Mouse (Mus musculus): Measurements from ENCODE around the gene Grik4.

Gene Grik4

DNA sequence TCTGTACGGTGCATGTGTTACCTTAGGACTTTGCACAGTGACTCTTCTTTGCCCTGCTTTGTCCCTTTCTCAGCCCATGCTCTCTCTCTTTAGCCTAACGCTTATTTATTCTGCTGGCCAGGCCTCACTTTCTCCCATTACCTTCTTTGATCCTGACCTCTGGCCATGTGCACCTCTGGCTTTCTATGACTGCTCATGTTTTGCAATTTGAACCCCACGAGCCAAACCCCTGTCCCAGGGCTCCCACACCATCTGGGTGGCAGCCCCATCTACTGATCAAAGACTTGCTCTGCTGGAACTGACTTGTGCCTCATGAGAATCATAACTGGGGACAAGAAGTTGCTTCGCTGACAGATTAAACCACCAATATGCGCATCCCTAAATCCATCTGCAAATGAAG lies 294.4 kb downstream of the Grik4 start:
- no peak for DNase-seq

DNA sequence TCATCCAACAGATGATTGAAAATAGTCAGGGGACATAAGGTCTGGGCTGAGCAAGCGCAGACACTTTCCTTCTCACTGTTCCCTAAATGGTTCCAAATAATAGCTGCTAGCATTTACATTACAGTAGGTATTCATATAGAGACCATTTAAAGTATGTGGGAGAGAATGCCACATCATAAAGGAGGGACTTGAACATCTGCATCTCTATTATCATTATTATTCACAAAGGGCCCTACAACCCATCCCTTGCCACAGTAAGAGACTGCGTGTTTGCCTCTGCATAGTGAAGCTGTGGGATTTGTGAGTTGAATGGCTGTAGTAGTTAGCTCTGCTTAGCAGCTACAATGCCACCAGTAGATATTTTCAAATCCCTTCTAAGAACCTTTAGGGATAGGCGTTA lies 296.2 kb downstream of the Grik4 start:
- no peak for DNase-seq

DNA sequence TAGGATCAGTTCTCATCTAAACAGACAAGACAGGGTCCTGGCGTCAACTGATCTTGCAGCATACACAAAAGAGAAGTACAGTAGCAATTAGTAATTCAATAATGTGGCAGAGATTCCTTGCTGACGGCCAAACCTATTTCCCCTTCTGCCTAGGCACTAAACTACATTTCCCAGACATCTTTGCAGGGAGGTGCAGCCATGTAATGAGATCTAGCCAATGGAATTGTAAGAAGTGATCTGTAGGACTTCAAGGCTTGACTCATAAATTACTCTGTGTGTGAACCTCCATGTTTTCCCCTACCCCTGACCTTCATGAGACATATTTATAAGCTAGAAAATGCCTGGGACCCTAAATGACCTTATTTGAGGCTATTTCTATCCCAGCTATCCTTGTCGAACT lies 296.7 kb downstream of the Grik4 start:
- DNase-seq = no peak

DNA sequence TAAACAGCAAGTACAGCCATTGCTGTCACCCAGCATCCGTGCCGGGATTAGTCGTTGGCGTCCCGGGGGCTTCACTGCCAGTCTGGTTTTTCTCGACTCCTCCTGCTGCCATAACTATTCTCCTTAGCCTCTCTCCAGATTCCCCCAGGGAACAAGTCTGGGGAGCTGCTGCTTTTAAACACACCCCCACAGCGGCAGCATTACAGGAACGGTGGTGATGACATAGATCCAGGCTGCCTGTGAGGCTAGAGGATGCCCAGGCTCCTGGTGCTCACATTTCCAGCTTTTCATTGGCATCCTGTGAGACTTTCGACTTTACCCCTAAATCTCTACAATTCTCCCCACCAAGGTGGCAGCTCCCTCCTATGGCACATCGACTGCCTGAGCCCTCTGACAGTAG lies 297.5 kb downstream of the Grik4 start:
- no peak for DNase-seq

DNA sequence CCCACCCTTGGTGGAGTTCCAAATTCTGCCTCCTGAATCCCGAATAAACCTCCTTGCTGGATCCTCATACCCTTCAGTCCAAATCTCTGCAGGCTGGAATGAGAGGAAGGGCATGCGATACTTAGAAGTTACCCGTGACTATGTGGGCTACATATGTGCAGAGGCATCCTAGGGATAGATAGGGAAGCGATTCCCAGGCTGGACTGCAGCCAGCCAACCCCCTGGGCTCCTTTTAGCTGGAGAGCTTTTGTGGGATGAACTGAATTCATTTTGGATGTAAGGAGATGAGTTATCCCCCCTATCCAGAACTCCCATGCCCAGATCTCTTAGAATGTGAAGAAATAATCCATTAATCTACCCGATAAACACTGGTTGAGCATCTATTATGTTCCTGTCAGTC lies 299.1 kb downstream of the Grik4 start:
- DNase-seq = no peak

DNA sequence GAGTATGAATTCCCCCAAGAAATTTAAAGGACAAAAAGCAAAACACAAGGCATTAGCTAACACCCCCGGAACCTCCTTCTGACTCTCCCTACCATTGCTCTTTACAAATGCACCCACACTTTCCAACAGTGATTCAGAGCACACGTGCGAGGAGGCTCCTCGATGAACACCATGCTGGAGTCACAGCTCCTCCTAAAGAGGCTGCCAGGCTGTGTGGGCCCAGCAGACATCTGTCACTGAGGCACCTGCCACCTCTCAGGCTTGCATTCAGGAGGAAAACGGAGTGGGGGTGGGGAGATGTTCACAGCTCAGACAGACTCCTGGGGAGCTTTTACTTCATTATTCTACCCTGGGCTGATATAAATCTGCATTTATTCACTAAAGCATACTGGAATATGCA lies 301.5 kb downstream of the Grik4 start:
- no peak for DNase-seq

DNA sequence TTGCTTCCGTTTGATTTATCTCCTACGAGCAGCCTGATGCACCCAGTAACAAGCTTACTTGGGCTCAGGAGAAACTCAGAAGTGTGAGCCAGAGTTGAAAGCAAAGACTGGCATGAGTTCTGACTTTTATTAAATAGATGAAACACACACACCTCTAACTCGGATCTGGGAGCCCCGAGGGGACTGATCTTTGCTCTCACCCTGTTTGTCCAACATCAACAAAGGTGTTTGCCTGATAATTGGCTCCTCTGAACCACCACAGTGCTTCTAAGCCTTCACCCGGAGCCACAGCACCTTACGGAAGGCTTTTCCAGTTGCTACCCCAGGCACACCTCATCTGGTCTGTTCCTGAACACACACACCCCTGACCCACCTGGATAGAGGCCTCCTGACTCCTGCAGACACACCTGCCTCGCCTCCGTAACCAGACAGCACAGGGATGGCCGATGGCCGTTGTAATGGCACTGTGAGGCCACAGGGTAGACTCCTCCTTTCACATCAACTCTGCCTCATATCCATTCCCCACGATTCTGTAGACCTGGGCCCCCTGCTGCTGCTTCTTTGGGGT lies 302.7 kb downstream of the Grik4 start:
- DNase-seq = no peak

DNA sequence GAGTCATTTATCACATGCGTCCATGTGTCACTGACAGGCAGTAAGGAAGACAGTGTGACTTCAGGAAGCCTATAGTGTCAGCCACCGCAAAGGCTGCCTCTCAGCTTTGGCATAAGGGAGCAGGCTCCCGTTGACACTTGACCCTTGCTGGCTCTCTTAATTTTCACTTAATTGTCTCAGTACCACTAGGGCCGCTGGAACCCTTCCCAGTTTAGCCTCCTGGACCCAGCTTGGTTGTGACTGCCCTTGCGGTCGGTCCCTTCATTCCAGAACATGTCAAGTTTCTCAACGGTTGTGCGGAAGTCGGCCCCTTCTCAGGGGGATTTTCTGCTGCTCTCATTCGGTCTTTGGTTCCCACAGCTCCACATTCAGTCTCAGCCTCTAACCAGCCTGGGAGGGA lies 307.8 kb downstream of the Grik4 start:
- DNase-seq = no peak

DNA sequence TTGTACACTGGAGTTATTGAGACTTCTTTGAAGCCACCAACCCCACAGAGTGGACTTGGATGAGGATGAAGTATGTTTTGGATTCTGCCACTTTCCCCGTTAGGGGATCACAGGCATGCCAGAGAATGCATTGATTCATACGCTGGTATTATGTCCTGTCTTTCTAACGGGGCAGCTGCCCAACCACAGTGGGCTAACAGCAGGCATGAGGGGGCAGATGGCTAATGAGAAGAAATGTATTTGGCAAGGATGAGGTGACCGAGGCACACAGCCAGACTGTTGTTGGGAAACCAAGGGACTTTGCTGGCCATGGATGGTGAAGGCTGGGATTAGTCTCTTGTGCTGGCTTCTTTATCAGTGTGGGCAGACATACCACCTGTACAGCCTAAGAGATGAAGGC lies 312.8 kb downstream of the Grik4 start:
- no peak for DNase-seq

DNA sequence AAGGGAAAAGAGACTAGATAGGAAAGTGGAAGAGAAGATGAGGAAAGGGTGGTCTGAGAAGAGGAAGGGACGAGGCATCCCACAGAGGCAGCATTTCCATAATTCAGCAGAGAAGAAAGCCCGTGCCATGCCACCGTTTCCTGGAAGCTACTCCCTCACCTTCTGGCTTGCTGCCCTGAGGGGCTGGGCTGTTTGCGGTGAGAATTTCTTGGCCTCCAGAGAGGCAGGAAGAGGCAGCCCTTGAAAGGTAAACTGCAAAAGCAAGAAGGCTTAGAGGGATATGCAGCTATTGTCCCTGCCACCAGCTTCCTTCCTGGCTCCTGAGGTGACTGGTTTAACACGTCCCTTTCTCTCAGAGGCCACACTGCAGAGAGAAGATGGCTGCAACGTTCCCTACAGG lies 316.7 kb downstream of the Grik4 start:
- DNase-seq = no peak

DNA sequence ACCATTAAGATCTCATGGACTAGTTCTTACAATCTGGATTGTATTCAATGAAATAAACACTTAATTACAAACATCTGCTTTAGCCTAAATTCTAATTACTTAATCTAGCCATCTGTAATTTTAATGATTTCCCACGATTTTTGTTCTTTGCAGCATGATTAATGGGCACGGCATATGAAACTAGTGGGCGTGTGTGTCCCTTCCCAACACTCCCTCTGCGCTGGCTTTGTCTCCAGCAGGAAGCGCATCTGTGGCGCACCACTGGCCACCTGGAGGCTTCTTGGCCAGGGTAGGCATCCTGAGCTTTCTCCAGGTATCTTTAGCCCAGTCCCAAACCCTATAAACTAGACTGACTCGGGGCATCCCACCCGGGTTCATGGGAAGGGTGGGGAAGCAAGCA lies 317.1 kb downstream of the Grik4 start:
- DNase-seq = no peak

DNA sequence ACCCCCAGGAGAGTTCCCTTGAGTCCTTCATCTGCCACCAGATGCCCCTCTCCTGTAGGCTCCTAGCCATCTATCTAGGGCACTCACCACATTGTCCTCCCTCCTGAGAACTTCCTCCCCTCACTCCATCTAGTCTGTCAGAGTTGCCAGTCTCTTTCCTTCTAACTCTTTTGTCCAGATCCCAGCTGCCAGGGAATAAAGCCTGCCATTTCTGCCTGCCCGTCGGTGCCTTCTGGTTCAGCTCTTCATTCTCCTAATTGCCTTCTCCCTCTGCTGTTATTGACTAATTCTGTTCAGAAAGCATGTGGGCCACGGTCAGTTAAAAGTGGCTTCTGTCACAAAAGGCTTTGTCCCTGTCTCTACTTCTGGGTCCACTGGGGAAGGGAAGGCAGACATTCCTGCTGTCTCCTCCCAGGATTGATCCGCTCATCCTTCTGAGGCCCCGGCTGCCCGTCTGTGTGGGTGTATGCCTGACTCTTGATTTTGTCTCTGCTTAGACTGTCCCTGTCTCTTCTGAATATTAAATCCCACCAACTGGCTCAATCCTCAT lies 318.0 kb downstream of the Grik4 start:
- DNase-seq = no peak

DNA sequence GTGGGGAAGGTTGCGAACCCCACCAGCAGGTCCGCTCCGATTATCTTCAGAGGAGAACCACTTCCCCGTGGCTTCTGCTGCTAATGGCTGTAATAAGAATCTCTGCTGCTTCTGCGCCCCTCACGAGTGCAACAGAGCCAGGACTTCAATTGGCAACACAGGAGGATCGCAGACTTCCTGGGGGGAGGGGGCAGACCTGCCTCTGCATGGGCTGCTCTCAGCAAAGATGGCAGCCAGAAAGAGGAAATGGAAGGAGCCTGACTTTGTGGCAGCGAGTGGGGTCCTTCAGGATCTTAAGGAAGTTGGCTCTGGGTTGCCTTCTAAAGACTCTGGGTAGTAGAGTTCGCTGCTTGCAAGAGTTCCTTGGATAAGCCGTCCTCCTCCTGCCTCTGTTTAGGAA lies 329.9 kb downstream of the Grik4 start:
- DNase-seq = no peak

DNA sequence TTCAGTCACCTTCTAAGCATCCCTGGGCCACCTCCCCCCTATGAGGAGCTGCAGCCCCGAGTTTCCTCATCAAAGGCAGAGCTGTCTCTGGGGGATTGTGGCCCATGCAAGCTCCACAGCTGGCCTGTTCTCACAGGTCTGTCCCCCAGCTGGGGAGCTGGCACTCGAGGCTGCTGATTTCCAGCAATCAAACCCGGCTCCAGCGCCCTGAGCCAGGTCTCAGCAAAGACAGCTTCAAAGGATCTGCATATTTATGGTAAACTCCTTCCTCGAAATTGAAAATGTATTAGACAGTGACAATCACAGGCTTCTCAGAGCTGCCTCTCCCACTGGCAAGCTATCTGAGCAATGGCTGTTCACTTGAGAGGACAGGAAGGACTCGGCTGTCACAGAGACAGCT lies 330.5 kb downstream of the Grik4 start:
- DNase-seq = no peak

DNA sequence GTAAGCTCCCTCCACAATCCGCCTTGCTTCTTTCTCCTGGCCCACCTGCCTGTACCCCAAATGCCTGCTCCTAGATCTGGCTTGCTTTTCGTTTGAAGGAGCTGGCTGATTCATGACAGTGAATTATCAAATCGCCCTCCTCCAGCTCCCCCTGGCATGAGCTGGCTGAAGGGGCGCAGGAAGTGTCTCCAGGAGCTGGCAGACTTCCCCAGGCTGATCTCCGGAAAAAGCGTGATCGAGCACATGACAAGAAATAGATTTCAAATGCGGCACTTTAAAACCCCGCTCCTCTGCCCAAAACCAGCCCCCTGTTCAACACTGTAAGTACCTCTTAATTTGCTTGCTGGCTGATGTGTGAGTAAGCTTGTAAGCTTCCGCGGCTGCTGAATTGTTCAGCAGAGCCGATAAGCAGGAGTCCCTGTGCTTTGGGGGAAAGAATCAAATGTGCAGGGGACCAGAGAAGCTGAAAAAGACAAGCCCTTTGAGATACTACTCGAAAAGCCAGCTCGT lies 331.8 kb downstream of the Grik4 start:
- DNase-seq = no peak

DNA sequence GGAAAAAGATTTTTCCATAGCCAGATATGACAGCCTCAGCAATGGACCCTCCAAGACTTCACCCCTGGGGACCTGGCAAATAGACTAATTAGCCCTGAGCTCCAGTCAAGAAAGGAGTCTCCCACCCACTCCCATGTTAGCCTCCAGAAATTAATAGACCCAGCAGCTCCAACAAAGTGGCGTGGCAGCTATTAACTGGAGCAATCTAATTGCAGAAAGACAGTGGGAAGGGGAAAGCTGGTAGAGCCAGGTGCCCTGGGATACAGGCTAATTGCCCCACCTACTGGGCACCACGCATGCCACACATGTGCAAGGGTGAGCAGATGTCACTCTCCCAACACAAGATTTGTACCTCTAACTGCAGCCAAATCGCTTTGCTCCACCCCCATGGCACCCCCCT lies 342.8 kb downstream of the Grik4 start:
- peak; percentile 25 for DNase-seq

DNA sequence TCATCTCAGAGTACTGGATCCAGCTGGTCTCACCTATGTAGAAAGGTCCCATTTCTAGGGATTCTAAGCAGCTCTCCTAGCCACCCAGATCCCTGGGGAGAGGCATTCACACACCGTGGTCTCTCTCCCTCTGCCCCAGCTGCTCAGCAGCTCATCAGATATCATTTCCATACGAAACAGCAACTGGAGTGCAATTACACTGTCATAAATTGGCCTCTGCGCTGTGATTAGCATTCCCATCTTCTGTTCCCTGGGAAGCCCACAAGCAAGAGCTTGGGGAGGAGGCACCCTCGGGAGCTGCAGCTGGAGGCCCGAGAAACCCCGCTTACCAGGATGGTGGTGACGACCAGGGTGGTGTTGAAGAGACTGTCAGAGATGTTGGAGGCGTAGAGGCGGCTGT lies 346.8 kb downstream of the Grik4 start:
- no peak for DNase-seq

DNA sequence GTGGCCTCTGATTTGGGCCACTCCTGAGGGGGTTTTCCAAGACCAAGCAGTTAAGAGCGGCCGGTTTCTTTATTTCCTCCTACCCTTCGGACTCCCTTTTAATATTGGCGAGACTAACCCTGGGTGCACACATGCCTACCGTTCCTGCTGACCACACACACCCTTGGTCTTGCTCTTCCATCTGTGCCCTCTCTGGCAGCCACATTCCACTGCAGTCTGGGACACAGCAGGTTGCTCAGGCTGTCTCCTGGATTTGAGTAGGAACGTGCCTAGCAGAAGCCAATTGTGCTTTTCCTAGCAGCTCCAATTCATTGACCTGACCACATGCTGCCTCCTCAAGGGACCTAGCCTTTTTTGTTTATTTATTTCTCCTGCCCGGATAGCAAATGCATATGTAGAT lies 365.8 kb downstream of the Grik4 start:
- DNase-seq = peak; percentile 47

DNA sequence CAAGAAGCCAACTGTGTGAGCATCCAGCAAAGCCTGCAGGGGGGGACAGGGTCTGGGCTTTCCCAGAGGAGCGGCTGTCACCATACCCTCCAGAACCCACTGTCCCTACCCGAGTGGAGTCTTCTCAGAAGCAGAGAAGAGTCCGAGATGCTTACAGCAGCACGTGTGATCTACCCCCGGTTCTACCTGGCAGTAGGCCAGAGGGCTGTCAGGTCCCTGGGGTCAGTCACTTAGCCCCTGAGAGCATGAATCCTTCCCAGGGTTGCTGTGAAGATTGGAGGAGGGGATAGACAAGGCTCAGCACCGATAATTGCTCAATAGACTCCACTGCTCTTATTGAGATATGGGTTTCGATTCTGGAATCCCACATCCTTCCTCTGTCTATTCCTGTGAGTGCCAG lies 366.2 kb downstream of the Grik4 start:
- DNase-seq = no peak

DNA sequence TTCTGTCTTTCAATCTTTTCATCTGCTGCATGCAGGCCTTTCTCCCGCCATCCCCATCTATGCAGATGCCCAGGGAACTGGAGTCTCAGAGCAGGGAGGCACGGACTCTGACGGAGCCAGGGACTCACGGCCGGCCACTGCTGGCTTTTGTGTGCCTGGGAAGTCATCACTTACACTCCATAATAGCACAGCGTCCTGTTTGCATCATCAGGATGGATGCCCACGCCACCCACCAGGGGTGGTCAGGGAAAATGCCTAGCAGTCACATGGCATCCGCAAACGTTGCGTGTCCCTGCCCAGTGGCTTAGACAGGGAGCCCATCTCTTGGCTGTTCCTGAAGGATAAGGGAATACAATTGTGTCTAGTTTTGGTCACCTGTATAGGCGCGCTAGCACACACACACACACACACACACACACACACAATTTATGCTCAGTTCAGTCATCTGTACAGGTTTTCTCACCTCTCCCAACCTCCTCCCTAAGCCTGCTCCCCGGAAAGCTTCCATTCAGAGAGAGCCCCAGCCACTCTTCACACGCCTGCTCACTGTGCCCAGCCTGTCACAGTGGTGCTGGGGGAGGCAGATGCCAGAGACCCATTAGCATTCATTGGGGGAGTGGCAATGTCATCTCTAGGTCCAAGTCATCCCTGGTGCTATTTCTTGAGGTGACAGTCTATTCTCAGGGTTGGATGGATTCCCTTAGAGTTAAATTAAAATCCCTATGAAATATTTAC lies 370.5 kb downstream of the Grik4 start:
- peak; percentile 27 for DNase-seq

DNA sequence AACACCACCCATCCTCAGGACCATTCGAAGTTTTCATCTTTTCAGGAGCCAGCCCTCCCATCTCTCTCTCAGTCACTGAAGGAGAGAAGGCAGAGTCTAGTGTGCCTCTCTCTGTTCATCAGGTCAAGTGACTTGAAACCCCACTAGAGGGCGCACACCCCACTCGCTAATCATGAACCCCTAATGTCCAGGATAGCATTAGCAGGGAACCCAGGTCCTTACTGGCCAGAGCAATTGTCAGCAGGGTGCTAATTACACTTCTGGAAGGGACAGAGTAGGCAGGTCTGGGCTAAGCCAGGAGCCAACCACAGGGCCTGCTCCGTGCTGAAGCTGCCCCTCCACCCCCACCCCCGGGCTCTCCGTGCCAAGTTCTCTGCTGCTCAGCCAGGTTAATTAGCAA lies 371.1 kb downstream of the Grik4 start:
- peak; percentile 58 for DNase-seq

DNA sequence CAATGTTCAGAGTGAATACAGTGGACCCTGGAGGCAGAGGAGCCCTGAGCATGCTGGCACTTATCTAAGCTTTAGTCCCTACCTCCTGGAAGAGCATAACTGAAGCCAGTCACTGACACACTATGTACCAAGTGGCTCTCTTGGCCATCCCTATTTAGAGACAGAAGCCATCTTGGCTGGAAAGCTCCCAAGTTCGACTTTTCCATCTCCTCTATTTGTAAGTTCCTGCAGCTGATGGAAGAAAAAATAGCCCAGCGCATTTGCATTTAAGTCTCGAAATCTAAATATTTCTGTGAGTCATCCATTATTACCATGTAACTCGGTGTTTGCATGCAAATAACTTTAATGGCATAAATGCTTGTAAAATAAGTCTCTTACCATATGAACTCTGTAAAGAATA lies 378.4 kb downstream of the Grik4 start:
- no peak for DNase-seq

DNA sequence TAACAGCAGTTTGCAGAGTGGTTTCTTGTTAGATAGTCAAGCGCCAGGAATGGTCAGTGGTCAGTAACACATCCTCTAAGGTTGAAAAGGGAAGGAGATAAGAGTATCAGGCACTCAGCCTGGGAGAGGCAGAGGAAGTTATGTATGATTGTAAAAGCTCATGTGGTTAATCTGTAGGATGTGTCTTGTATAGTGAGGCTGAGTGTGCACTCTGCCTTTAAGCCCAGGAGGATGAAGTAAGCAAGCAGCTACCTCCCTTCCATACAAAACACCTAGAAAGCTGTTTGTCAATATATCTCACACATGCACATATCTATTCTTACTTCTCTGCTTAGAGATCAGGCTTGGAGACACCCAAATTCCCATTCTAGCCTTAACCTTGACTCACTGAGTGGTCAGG lies 389.1 kb downstream of the Grik4 start:
- no peak for DNase-seq

DNA sequence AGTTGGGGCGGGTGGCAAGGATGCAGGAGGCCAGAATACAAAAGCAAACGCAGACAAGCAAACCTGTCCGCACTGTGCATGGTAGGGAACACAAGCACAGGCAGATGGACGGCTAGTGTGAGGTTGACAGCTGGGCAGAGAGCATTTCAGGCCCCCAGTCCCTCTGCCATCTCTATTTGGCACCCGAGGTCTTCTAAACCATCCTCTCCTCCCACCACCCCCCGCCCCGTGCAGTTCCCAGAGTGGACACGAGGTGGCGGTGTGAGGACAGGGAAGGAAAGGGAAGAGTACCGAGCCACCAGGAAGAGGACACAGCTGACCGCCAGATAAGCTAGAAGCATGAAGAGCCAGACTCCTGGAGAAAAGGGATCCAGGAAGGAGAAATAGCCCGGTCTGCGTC lies 394.2 kb downstream of the Grik4 start:
- peak; percentile 52 for DNase-seq

DNA sequence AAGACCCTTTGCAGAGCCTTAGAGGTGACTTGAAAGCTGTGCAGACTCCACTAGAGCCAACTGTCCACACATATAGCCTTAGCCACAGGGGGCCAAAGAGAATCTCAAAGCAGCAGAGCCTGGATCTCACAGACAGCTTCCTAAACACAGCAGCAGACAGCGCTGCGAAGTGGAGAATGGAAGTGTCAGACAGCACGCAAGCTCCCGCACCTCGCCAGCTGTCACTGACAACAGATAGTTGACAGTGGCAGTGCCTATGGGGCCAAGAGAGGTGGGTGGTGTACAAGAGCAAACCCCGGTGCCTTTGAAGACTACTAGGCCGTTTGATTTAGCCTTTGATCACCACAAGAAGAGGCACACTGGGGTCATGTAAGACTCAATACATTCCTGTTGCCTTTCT lies 395.3 kb downstream of the Grik4 start:
- no peak for DNase-seq
